Comparison of ENCODE assay signal across 25 mouse cellular contexts in genomic region chr13:113888126-113888525, GRCm38 (mm10).
DNase-seq lines count a peak whose midpoint lies in the region; ATAC-seq and TF ChIP-seq lines count a peak whose summit lies in the region.
"Had no signal": no experiment of that assay in that cellular context is flagged by ENCODE, and none has a peak within 500 bp of the region (broad histone marks: within the 10 kb centered on the region; RNA-seq: fewer than 3 reads in every experiment).

No protein-coding gene starts in this region.

- H3K9me3 ChIP-seq in forebrain, embryonic 10.5 days: no peaks in the 10 kb centered on the region
- no peaks in the 10 kb centered on the region for H3K9me3 ChIP-seq in forebrain, embryonic 14.5 days (replicated peaks; ENCODE audit: control insufficient read depth, low read length)
- H3K9me3 ChIP-seq in hindbrain, embryonic 11.5 days (ENCODE audit: control insufficient read depth, low read length): no peaks in the 10 kb centered on the region
- no peaks in the 10 kb centered on the region for H3K9me3 ChIP-seq in hindbrain, embryonic 12.5 days (replicated peaks)
- H3K9me3 ChIP-seq in E14TG2a.4 (ENCODE audit: low read length): no peaks in the 10 kb centered on the region
- no peaks in the 10 kb centered on the region for H3K9me3 ChIP-seq in limb, embryonic 10.5 days (replicated peaks)
- no peaks in the 10 kb centered on the region for H3K9me3 ChIP-seq in neural tube, embryonic 15.5 days (replicated peaks)
- H3K9me3 ChIP-seq: G1E; limb, embryonic 12.5 days; liver, embryonic 15.5 days; stomach, embryonic 15.5 days had no signal

- TF ChIP-seq CTCF in E14TG2a.4 (conservative IDR thresholded peaks at IDR 0.05; ENCODE audit: low read length): no peak

- no peak for ATAC-seq in forebrain, embryonic 14.5 days
- ATAC-seq in hindbrain, embryonic 11.5 days (ENCODE audit: low FRiP score): no peak
- ATAC-seq in hindbrain, embryonic 12.5 days (ENCODE audit: low FRiP score): no peak
- no peak for ATAC-seq in neural tube, embryonic 15.5 days (ENCODE audit: low FRiP score)

- H3K4me1 ChIP-seq in forebrain, embryonic 10.5 days: peaks cover 52% of the 10 kb centered on the region
- peaks cover 19% of the 10 kb centered on the region for H3K4me1 ChIP-seq in forebrain, embryonic 14.5 days (ENCODE audit: control insufficient read depth, insufficient read depth, low read length)
- peaks cover 8% of the 10 kb centered on the region for H3K4me1 ChIP-seq in hindbrain, embryonic 11.5 days (replicated peaks; ENCODE audit: control insufficient read depth, insufficient read depth, low read length)
- peaks cover 32% of the 10 kb centered on the region for H3K4me1 ChIP-seq in hindbrain, embryonic 12.5 days
- peaks cover 58% of the 10 kb centered on the region for H3K4me1 ChIP-seq in E14TG2a.4 (replicated peaks; ENCODE audit: low read depth, low read length)
- H3K4me1 ChIP-seq in limb, embryonic 10.5 days: peaks cover 31% of the 10 kb centered on the region
- peaks cover 12% of the 10 kb centered on the region for H3K4me1 ChIP-seq in neural tube, embryonic 15.5 days
- H3K4me1 ChIP-seq: stomach, embryonic 15.5 days had no signal

- DNase-seq in forebrain, embryonic 10.5 days (ENCODE audit: extremely low spot score, low spot score): no peak
- DNase-seq in forebrain, embryonic 14.5 days (ENCODE audit: low spot score): no peak
- DNase-seq in hindbrain, embryonic 11.5 days (ENCODE audit: low spot score): peak; percentile 18
- peak; percentile 31 for DNase-seq in limb, embryonic 10.5 days (ENCODE audit: low spot score)
- no peak for DNase-seq in thymus, postnatal 4 days
- DNase-seq: adrenal gland, postnatal 14 days; cerebellum, adult 11-12 months; cerebellum, adult 9-11 months; embryo, embryonic 11 days; forebrain, postnatal 0 days; heart, postnatal 14 days; kidney, adult 11 months; kidney, postnatal 14 days; lung, embryonic 14.5 days; right cerebral cortex, postnatal 14 days; thymus, postnatal 14 days had no signal

- H3K9ac ChIP-seq in forebrain, embryonic 14.5 days (ENCODE audit: low read length): no peak overlapping the region
- H3K9ac ChIP-seq in hindbrain, embryonic 11.5 days (ENCODE audit: low read depth, low read length): no peak overlapping the region
- no peak overlapping the region for H3K9ac ChIP-seq in hindbrain, embryonic 12.5 days
- H3K9ac ChIP-seq in neural tube, embryonic 15.5 days (replicated peaks): no peak overlapping the region
- H3K9ac ChIP-seq: forebrain, postnatal 0 days; limb, embryonic 12.5 days; liver, embryonic 15.5 days; lung, embryonic 14.5 days; stomach, embryonic 15.5 days had no signal

- no peak overlapping the region for H3K4me3 ChIP-seq in forebrain, embryonic 10.5 days
- no peak overlapping the region for H3K4me3 ChIP-seq in forebrain, embryonic 14.5 days (ENCODE audit: low read depth, low read length)
- H3K4me3 ChIP-seq in hindbrain, embryonic 11.5 days (ENCODE audit: low read depth, low read length): no peak overlapping the region
- no peak overlapping the region for H3K4me3 ChIP-seq in hindbrain, embryonic 12.5 days
- peak overlapping the region; percentile 58 for H3K4me3 ChIP-seq in E14TG2a.4 (replicated peaks; ENCODE audit: low read length)
- no peak overlapping the region for H3K4me3 ChIP-seq in limb, embryonic 10.5 days
- no peak overlapping the region for H3K4me3 ChIP-seq in neural tube, embryonic 15.5 days (replicated peaks)
- H3K4me3 ChIP-seq: erythroblast, embryonic 14.5 days; limb, embryonic 12.5 days; liver, embryonic 15.5 days; stomach, embryonic 15.5 days had no signal

- no peaks in the 10 kb centered on the region for H3K27me3 ChIP-seq in forebrain, embryonic 10.5 days (ENCODE audit: poor library complexity, severe bottlenecking)
- H3K27me3 ChIP-seq in forebrain, embryonic 14.5 days (replicated peaks; ENCODE audit: control insufficient read depth, insufficient read depth, low read length): no peaks in the 10 kb centered on the region
- no peaks in the 10 kb centered on the region for H3K27me3 ChIP-seq in hindbrain, embryonic 11.5 days (ENCODE audit: control insufficient read depth, insufficient read depth, low read length)
- H3K27me3 ChIP-seq in hindbrain, embryonic 12.5 days: peaks cover 4% of the 10 kb centered on the region; the same call in 1 of the 2 replicates
- no peaks in the 10 kb centered on the region for H3K27me3 ChIP-seq in E14TG2a.4 (ENCODE audit: insufficient read depth, low read length)
- no peaks in the 10 kb centered on the region for H3K27me3 ChIP-seq in limb, embryonic 10.5 days (ENCODE audit: low read depth, poor library complexity, severe bottlenecking)
- H3K27me3 ChIP-seq in neural tube, embryonic 15.5 days (replicated peaks): no peaks in the 10 kb centered on the region
- H3K27me3 ChIP-seq: CH12.LX; limb, embryonic 12.5 days; liver, embryonic 15.5 days; stomach, embryonic 15.5 days had no signal

- peak overlapping the region; percentile 80 for H3K27ac ChIP-seq in forebrain, embryonic 10.5 days
- no peak overlapping the region for H3K27ac ChIP-seq in forebrain, embryonic 14.5 days (ENCODE audit: low read depth, low read length)
- H3K27ac ChIP-seq in hindbrain, embryonic 11.5 days (ENCODE audit: low read depth, low read length): no peak overlapping the region
- no peak overlapping the region for H3K27ac ChIP-seq in hindbrain, embryonic 12.5 days
- no peak overlapping the region for H3K27ac ChIP-seq in limb, embryonic 10.5 days
- no peak overlapping the region for H3K27ac ChIP-seq in neural tube, embryonic 15.5 days (replicated peaks)
- H3K27ac ChIP-seq: limb, embryonic 12.5 days; liver, embryonic 15.5 days; stomach, embryonic 15.5 days had no signal

- no peaks in the 10 kb centered on the region for H3K36me3 ChIP-seq in forebrain, embryonic 10.5 days (replicated peaks)
- H3K36me3 ChIP-seq in forebrain, embryonic 14.5 days (ENCODE audit: control insufficient read depth, insufficient read depth, low read length): no peaks in the 10 kb centered on the region
- no peaks in the 10 kb centered on the region for H3K36me3 ChIP-seq in hindbrain, embryonic 11.5 days (ENCODE audit: control insufficient read depth, insufficient read depth, low read length)
- no peaks in the 10 kb centered on the region for H3K36me3 ChIP-seq in hindbrain, embryonic 12.5 days
- peaks cover 7% of the 10 kb centered on the region for H3K36me3 ChIP-seq in E14TG2a.4 (ENCODE audit: insufficient read depth, low read length)
- H3K36me3 ChIP-seq in limb, embryonic 10.5 days: no peaks in the 10 kb centered on the region
- H3K36me3 ChIP-seq in neural tube, embryonic 15.5 days: no peaks in the 10 kb centered on the region
- H3K36me3 ChIP-seq: limb, embryonic 12.5 days; liver, embryonic 15.5 days; stomach, embryonic 15.5 days had no signal

- WGBS in forebrain, embryonic 10.5 days: 54% methylated on average over 5 of the region's 5 CpGs
- WGBS in forebrain, embryonic 14.5 days: 61% methylated on average over 5 of the region's 5 CpGs
- WGBS in hindbrain, embryonic 11.5 days: 49% methylated on average over 5 of the region's 5 CpGs
- 49% methylated on average over 5 of the region's 5 CpGs for WGBS in hindbrain, embryonic 12.5 days
- WGBS in limb, embryonic 10.5 days: 62% methylated on average over 5 of the region's 5 CpGs
- WGBS in neural tube, embryonic 15.5 days: 72% methylated on average over 5 of the region's 5 CpGs

- no peak overlapping the region for H3K4me2 ChIP-seq in forebrain, embryonic 14.5 days (ENCODE audit: low read length)
- H3K4me2 ChIP-seq in hindbrain, embryonic 11.5 days (replicated peaks; ENCODE audit: low read depth, low read length): no peak overlapping the region
- no peak overlapping the region for H3K4me2 ChIP-seq in hindbrain, embryonic 12.5 days (replicated peaks)
- no peak overlapping the region for H3K4me2 ChIP-seq in neural tube, embryonic 15.5 days
- H3K4me2 ChIP-seq: liver, embryonic 15.5 days; lung, embryonic 14.5 days; stomach, embryonic 15.5 days had no signal

Comparison
In these comparisons a context has a peak if more than half of its experiments do, and no peak if none do; other contexts are left out.
1. DNase-seq: peak in hindbrain, embryonic 11.5 days (single experiment) and limb, embryonic 10.5 days (single experiment); none in forebrain, embryonic 10.5 days (single experiment), forebrain, embryonic 14.5 days (single experiment) and thymus, postnatal 4 days (single experiment).